Mouse (Mus musculus) liver, adult 2 months (tissue): ENCODE data around the gene Arhgap8.

Experiments used
- CTCF ChIP-seq: fragments of 200-500 bp; IDR thresholded peaks from 2 replicates; pipeline ENCODE4 v1.5.1; 2011; ENCODE audit warnings: low read depth, low read length, control low read depth
- POLR2A ChIP-seq: fragments of 200-500 bp; IDR thresholded peaks from 2 replicates; pipeline ENCODE4 v1.6.1; 2011; ENCODE audit warnings: low read length, control low read depth; ENCODE audit not compliant: insufficient read depth; ENCODE audit errors: extremely low read depth

GRCm38 (mm10) chr15:84732425-84732749, 12.5 kb downstream of the Arhgap8 start:
- no peak for TF ChIP-seq CTCF
- TF ChIP-seq POLR2A: no peak
